Mouse (Mus musculus) megakaryocyte, embryonic 14.5 days (primary cell): ENCODE measurements around the gene Nup210. TPM values are rescaled to one million over a fixed set of nuclear protein-coding genes. Genes with fewer than 3 reads are reported as not detected.
A peak's percentile ranks its signal among the peaks of the same experiment; 100 is the strongest.

Experiments used
- H3K27me3 ChIP-seq: replicated peaks from 2 replicates; pipeline ENCODE3; 2012; ENCODE audit warnings: inconsistent platforms
- H3K36me3 ChIP-seq: replicated peaks from 2 replicates; pipeline ENCODE3; 2012; ENCODE audit warnings: low read length, inconsistent platforms, mixed read lengths
- H3K4me1 ChIP-seq: 2 replicates; pipeline ENCODE4 v1.6.1; 2012; ENCODE audit warnings: inconsistent platforms
- H3K4me3 ChIP-seq: replicated peaks from 2 replicates; pipeline ENCODE3; 2012; ENCODE audit warnings: moderate library complexity, mild to moderate bottlenecking, inconsistent platforms
- H3K9me3 ChIP-seq: 2 replicates; pipeline ENCODE4 v1.6.1; 2012; ENCODE audit warnings: inconsistent platforms
- FLI1 ChIP-seq: IDR thresholded peaks from 2 replicates; pipeline ENCODE4 v1.6.1; 2012; ENCODE audit warnings: low read length, inconsistent platforms, mixed read lengths
- GATA1 ChIP-seq: IDR thresholded peaks from 3 replicates; pipeline ENCODE4 v1.6.1; 2012; ENCODE audit warnings: mixed read lengths, low read length, inconsistent platforms, borderline replicate concordance
- polyA plus RNA-seq: library from polyadenylated mRNA; stranded (reverse); fragments of >175 nt; gene quantifications from 2 replicates; pipeline ENCODE4 v1.2.3, GENCODE M21; 2012; ENCODE audit warnings: low replicate concordance; ENCODE audit not compliant: insufficient read depth

Nup210 gene
- polyA plus RNA-seq, 1 experiment, result 30.7 TPM

- Histone ChIP-seq H3K36me3 (no peaks in the 10 kb centered on the region), H3K4me3 (peak within 1 kb of the TSS; percentile 92), H3K27me3 (peaks cover 81% of the 10 kb centered on the region), H3K4me1 (peaks cover 39% of the 10 kb centered on the region), H3K9me3 (no peaks in the 10 kb centered on the region)
- TF ChIP-seq GATA1 (no peak), FLI1 (no peak)
Measured at GRCm38 (mm10) chr6:91156554-91157236, 40.1 kb upstream of the Nup210 start, which contains the start of gene Hdac11. Hdac11 (plus strand) TSS chr6:91156665.

GRCm38 (mm10) chr6:91156062-91156461 is 39.4 kb upstream of the Nup210 start:
- Histone ChIP-seq H3K9me3 (peaks cover 3% of the 10 kb centered on the region; the same call in 1 of the 2 replicates), H3K4me3 (peak overlapping the region; percentile 92), H3K27me3 (peaks cover 84% of the 10 kb centered on the region), H3K4me1 (peaks cover 39% of the 10 kb centered on the region), H3K36me3 (no peaks in the 10 kb centered on the region)
- TF ChIP-seq FLI1, result no peak
- TF ChIP-seq GATA1, result no peak

- TF ChIP-seq GATA1, result no peak
- TF ChIP-seq FLI1, result no peak
- Histone ChIP-seq H3K36me3 (no peaks in the 10 kb centered on the region), H3K4me1 (peaks cover 39% of the 10 kb centered on the region), H3K27me3 (peaks cover 83% of the 10 kb centered on the region), H3K4me3 (no peak overlapping the region), H3K9me3 (peaks cover 7% of the 10 kb centered on the region)
Measured at GRCm38 (mm10) chr6:91155286-91155685, 38.7 kb upstream of the Nup210 start.

- Histone ChIP-seq H3K36me3 (no peaks in the 10 kb centered on the region), H3K9me3 (peaks cover 7% of the 10 kb centered on the region), H3K4me3 (no peak overlapping the region), H3K4me1 (peaks cover 39% of the 10 kb centered on the region), H3K27me3 (peaks cover 78% of the 10 kb centered on the region)
- TF ChIP-seq GATA1, result no peak
- no peak for TF ChIP-seq FLI1
Measured at GRCm38 (mm10) chr6:91154685-91155084, 38.1 kb upstream of the Nup210 start.

GRCm38 (mm10) chr6:91153549-91154064 is 37.0 kb upstream of the Nup210 start:
- H3K27me3 ChIP-seq, result peaks cover 72% of the 10 kb centered on the region
- H3K9me3 ChIP-seq, result peaks cover 7% of the 10 kb centered on the region
- TF ChIP-seq GATA1, result no peak
- peaks cover 35% of the 10 kb centered on the region for H3K4me1 ChIP-seq
- H3K36me3 ChIP-seq, result no peaks in the 10 kb centered on the region
- peak overlapping the region; percentile 70 for H3K4me3 ChIP-seq

GRCm38 (mm10) chr6:91152892-91153548 is 36.4 kb upstream of the Nup210 start:
- Histone ChIP-seq H3K36me3 (no peaks in the 10 kb centered on the region), H3K4me3 (no peak overlapping the region), H3K9me3 (peaks cover 7% of the 10 kb centered on the region), H3K27me3 (peaks cover 71% of the 10 kb centered on the region), H3K4me1 (peaks cover 29% of the 10 kb centered on the region)
- TF ChIP-seq FLI1 (no peak), GATA1 (no peak)

- Histone ChIP-seq H3K4me3 (no peak overlapping the region), H3K9me3 (peaks cover 11% of the 10 kb centered on the region), H3K4me1 (no peaks in the 10 kb centered on the region), H3K36me3 (no peaks in the 10 kb centered on the region), H3K27me3 (peaks cover 65% of the 10 kb centered on the region)
- no peak for TF ChIP-seq FLI1
- TF ChIP-seq GATA1, result no peak
Measured at GRCm38 (mm10) chr6:91147152-91147770, 30.6 kb upstream of the Nup210 start.

GRCm38 (mm10) chr6:91146443-91147151 is 30.0 kb upstream of the Nup210 start:
- Histone ChIP-seq H3K27me3 (peaks cover 66% of the 10 kb centered on the region), H3K4me1 (no peaks in the 10 kb centered on the region)

GRCm38 (mm10) chr6:91145572-91145971 is 28.9 kb upstream of the Nup210 start:
- Histone ChIP-seq H3K4me1 (no peaks in the 10 kb centered on the region), H3K27me3 (peaks cover 59% of the 10 kb centered on the region), H3K4me3 (no peak overlapping the region), H3K9me3 (0 out of 2 replicates have a peak, but pooled peaks cover 4% of the 10 kb centered on the region), H3K36me3 (no peaks in the 10 kb centered on the region)
- TF ChIP-seq FLI1 (no peak), GATA1 (no peak)

More at GRCm38 (mm10) chr6:91146443-91147151, 30.0 kb upstream of the Nup210 start:
- H3K4me3 ChIP-seq, result no peak overlapping the region
- TF ChIP-seq FLI1 (no peak), GATA1 (no peak)
- H3K36me3 ChIP-seq, result no peaks in the 10 kb centered on the region
- H3K9me3 ChIP-seq, result peaks cover 11% of the 10 kb centered on the region
